Mouse (Mus musculus): ENCODE measurements at regions not wholly inside any gene's neighbourhood (a gene's known extent, or its start where the extent isn't known, plus 50 kb on each side); places are given as distances from the start of the nearest gene placed in this dataset.

GRCm38 (mm10) chr12:25176565-25176964 is 79.6 kb upstream of the Id2 start:
- no peak for DNase-seq

- DNase-seq: no peak
Measured at GRCm38 (mm10) chr12:25173064-25173463, 76.1 kb upstream of the Id2 start.

GRCm38 (mm10) chr12:25172450-25172849 is 75.5 kb upstream of the Id2 start:
- DNase-seq: no peak

- peak in 1 of 2 experiments; percentile 55 for DNase-seq
Measured at GRCm38 (mm10) chr12:25169611-25170010, 72.7 kb upstream of the Id2 start.

- DNase-seq: no peak
Measured at GRCm38 (mm10) chr12:25168213-25168545, 71.2 kb upstream of the Id2 start.

GRCm38 (mm10) chr12:25167504-25168212 is 70.7 kb upstream of the Id2 start:
- DNase-seq: no peak

GRCm38 (mm10) chr12:25166525-25166924 is 69.6 kb upstream of the Id2 start:
- no peak for DNase-seq

- DNase-seq: peak; percentile 35 to 80
Measured at GRCm38 (mm10) chr12:25165650-25166049, 68.7 kb upstream of the Id2 start.

- peak; percentile 39 to 61 for DNase-seq
Measured at GRCm38 (mm10) chr12:25164724-25165123, 67.8 kb upstream of the Id2 start.

GRCm38 (mm10) chr12:25163541-25163940 is 66.6 kb upstream of the Id2 start:
- peak; percentile 67 to 81 for DNase-seq

GRCm38 (mm10) chr12:25162843-25163242 is 65.9 kb upstream of the Id2 start:
- DNase-seq: no peak

- no peak for DNase-seq
Measured at GRCm38 (mm10) chr12:25161939-25162338, 65.0 kb upstream of the Id2 start.

- DNase-seq: peak; percentile 47 to 78
Measured at GRCm38 (mm10) chr12:25160990-25161843, 64.3 kb upstream of the Id2 start.

GRCm38 (mm10) chr12:25159091-25159490 is 62.2 kb upstream of the Id2 start:
- no peak for DNase-seq

GRCm38 (mm10) chr12:25157238-25157637 is 60.3 kb upstream of the Id2 start:
- DNase-seq: no peak

GRCm38 (mm10) chr12:25155396-25155795 is 58.5 kb upstream of the Id2 start:
- no peak for DNase-seq

GRCm38 (mm10) chr12:25148099-25148498 is 51.2 kb upstream of the Id2 start:
- DNase-seq: no peak
